Mouse (Mus musculus) myocyte (in vitro differentiated cells): Measurements from ENCODE around the gene Pacs1.

Experiments
- MAX ChIP-seq: IDR thresholded peaks from one replicate; pipeline ENCODE4 v1.6.1; 2011; ENCODE audit warnings: low read depth, mild to moderate bottlenecking, control low read depth
- POLR2A ChIP-seq: IDR thresholded peaks from one replicate; pipeline ENCODE4 v1.6.1; 2011; ENCODE audit warnings: low read depth, mild to moderate bottlenecking, control low read depth, moderate library complexity; ENCODE audit not compliant: insufficient read length
- TCF12 ChIP-seq: IDR thresholded peaks from one replicate; pipeline ENCODE4 v1.6.1; 2011; ENCODE audit warnings: mild to moderate bottlenecking, control low read depth; ENCODE audit not compliant: poor library complexity, insufficient read depth, severe bottlenecking
- USF1 ChIP-seq: IDR thresholded peaks from one replicate; pipeline ENCODE4 v1.6.1; 2011; ENCODE audit warnings: low read depth, mild to moderate bottlenecking, control low read depth, moderate library complexity

DNA sequence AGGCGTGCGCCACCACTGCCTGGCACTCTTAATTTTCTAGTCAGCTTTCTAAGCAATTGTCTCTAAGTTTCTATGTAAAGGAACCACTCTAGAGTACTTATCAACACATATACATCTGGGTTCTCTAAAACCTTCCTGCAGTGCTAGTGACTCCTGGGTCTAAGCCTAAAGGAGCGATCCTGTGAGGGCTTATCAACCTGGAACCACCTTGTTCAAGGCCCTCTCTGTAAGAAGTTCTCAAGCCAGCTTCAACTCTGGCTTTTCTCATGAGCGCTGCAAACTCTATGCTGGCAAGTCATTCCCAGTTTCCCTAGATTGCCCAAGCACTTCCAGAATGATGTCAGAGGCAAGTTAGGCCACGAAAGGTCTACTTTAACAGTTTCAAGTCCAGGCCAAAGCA lies 5.9 kb downstream of the Pacs1 start:
- TF ChIP-seq TCF12 (no peak), USF1 (no peak), POLR2A (no peak), MAX (no peak)
